Mouse (Mus musculus): ENCODE measurements around the gene Cblb. TPM values are rescaled to one million over a fixed set of nuclear protein-coding genes. Genes with fewer than 3 reads are reported as not detected.

Cblb gene
- 5.7 and 7.1 TPM in 2 replicates for polyA plus RNA-seq (2015; fragmentation: Nextera tagmentation; extraction: Ambion mirVana)

DNA sequence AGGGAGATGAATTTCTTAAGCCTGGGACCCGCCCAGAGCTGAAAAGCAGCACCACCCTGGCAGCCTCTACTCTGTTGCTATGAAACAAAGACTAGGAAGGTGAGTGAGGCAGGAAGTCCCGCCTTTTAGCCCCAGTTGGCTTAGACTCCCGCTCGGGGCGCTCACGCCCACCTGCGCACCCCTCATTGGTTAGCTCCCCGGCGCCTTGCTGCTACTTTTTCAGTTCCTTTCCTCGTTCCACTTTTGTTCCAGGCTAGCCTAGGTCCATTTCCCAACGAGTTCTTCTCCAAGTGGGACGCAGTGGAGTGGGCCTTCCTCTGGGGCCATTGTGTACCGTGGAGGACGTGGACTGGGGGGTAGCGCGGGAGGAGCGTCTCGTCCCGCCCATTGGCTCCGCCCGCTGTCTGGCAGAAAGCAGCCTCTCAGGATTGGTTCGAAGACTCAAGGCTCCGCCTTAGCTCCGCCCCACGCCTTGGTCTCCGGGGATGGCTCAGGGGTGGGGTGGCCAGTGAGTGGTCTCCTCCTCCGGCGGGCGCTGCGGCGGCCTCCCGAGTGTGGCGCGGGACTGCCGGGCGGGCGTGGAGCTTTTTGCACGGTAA is at the start of gene Cblb:
Gene Cblb (plus strand): TSS at position 135 of the 599 bp plus-strand sequence.
- H3K4me2 ChIP-seq (ENCODE audit: low read depth, low read length), result peak within 1 kb of the TSS; percentile 68
- H3K27me3 ChIP-seq (replicated peaks; ENCODE audit: control insufficient read depth, insufficient read depth, low read length), result no peaks in the 10 kb centered on the region
- peaks cover 8% of the 10 kb centered on the region for H3K4me1 ChIP-seq (ENCODE audit: control insufficient read depth, insufficient read depth, low read length)
- peak within 1 kb of the TSS; percentile 96 for H3K9ac ChIP-seq (ENCODE audit: low read depth, low read length)
- ATAC-seq, result peak; percentile 100
- H3K27ac ChIP-seq (ENCODE audit: low read length), result peak within 1 kb of the TSS; percentile 96
- no peaks in the 10 kb centered on the region for H3K36me3 ChIP-seq (ENCODE audit: control insufficient read depth, insufficient read depth, low read length)
- under 1% methylated on average over 37 of the region's 38 CpGs for WGBS
- no peaks in the 10 kb centered on the region for H3K9me3 ChIP-seq (ENCODE audit: control insufficient read depth, low read length)
- H3K4me3 ChIP-seq (ENCODE audit: low read length), result peak within 1 kb of the TSS; percentile 92

DNA sequence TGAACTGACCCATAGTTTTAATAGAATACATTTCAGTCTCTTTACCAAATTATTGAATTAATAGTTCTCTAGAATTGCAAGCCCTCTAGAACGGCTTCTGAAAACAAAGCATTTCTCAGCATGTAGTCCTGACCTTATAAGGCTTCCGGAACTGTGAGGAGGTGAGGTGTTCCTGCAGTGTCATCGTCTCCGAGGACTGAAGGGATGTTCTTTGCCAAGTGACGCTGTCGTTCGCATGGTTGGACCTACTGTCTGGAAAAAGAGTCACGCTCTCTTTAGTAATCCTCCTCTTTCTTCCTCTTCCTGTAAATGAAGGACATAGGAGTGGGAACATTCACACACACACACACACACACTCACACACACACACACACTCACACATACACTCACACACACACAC is 45.6 kb upstream of the Cblb start:
- Histone ChIP-seq H3K27me3 (replicated peaks; ENCODE audit: control insufficient read depth, insufficient read depth, low read length) (no peaks in the 10 kb centered on the region), H3K4me2 (ENCODE audit: low read depth, low read length) (no peak overlapping the region), H3K27ac (ENCODE audit: low read length) (no peak overlapping the region), H3K4me3 (ENCODE audit: low read length) (no peak overlapping the region), H3K4me1 (ENCODE audit: control insufficient read depth, insufficient read depth, low read length) (no peaks in the 10 kb centered on the region), H3K9ac (ENCODE audit: low read depth, low read length) (no peak overlapping the region), H3K9me3 (ENCODE audit: control insufficient read depth, low read length) (no peaks in the 10 kb centered on the region), H3K36me3 (ENCODE audit: control insufficient read depth, insufficient read depth, low read length) (no peaks in the 10 kb centered on the region)
- 66% methylated on average over 8 of the region's 8 CpGs for WGBS
- no peak for ATAC-seq

DNA sequence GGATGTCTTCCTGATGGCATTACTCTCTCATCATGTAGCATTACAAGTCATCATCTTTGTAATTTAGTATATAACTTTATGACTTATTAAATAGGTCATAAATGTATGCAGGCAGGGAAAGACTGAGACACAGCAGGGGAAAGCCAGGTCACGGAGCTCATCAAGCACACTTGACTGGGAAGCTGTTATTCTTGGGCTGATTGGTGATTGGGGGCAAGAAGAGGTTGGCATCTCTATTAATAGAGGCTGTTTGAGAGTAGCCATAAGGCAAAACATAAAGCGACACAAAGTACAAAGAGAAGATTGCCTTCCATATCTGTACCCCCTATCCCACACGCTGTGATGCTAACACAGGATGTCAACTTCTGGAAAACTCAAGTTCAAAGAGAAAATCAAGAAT is 44.8 kb upstream of the Cblb start:
- Histone ChIP-seq H3K9ac (ENCODE audit: low read depth, low read length) (no peak overlapping the region), H3K36me3 (ENCODE audit: control insufficient read depth, insufficient read depth, low read length) (no peaks in the 10 kb centered on the region), H3K27ac (ENCODE audit: low read length) (no peak overlapping the region), H3K4me2 (ENCODE audit: low read depth, low read length) (no peak overlapping the region), H3K4me1 (ENCODE audit: control insufficient read depth, insufficient read depth, low read length) (no peaks in the 10 kb centered on the region), H3K9me3 (ENCODE audit: control insufficient read depth, low read length) (no peaks in the 10 kb centered on the region), H3K27me3 (replicated peaks; ENCODE audit: control insufficient read depth, insufficient read depth, low read length) (no peaks in the 10 kb centered on the region), H3K4me3 (ENCODE audit: low read length) (no peak overlapping the region)
- WGBS, result 85% methylated on average over 3 of the region's 3 CpGs
- no peak for ATAC-seq

DNA sequence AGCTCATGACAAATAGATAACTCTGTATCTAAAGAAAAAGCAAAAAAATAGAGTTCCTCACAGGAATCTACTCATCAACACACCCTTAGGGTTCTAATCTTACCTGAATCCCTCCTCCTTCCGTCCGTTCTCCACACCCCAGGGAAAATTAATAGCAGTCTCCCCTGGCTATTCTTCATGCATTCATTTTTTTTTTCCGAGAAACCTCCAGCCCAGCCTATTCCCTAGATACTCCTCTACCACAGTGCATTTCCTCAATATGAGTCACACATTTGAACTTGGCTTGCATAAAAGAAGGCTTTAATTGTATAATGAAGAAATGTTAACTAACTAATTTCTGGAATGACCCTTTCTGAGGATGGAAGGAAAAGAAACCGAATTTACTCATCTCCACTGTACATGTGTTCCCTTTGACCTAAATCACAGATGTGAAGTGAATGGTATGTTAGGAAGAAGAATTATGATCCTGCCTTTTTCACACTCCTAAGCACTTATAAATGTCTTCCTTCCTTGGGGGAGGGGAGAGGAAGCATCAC is 43.9 kb upstream of the Cblb start:
- Histone ChIP-seq H3K4me3 (ENCODE audit: low read length) (no peak overlapping the region), H3K27me3 (replicated peaks; ENCODE audit: control insufficient read depth, insufficient read depth, low read length) (no peaks in the 10 kb centered on the region), H3K4me1 (ENCODE audit: control insufficient read depth, insufficient read depth, low read length) (no peaks in the 10 kb centered on the region), H3K4me2 (ENCODE audit: low read depth, low read length) (no peak overlapping the region), H3K36me3 (ENCODE audit: control insufficient read depth, insufficient read depth, low read length) (no peaks in the 10 kb centered on the region), H3K9me3 (ENCODE audit: control insufficient read depth, low read length) (no peaks in the 10 kb centered on the region), H3K9ac (ENCODE audit: low read depth, low read length) (no peak overlapping the region), H3K27ac (ENCODE audit: low read length) (no peak overlapping the region)
- WGBS, result 67% methylated on average over 4 of the region's 4 CpGs
- ATAC-seq, result no peak

DNA sequence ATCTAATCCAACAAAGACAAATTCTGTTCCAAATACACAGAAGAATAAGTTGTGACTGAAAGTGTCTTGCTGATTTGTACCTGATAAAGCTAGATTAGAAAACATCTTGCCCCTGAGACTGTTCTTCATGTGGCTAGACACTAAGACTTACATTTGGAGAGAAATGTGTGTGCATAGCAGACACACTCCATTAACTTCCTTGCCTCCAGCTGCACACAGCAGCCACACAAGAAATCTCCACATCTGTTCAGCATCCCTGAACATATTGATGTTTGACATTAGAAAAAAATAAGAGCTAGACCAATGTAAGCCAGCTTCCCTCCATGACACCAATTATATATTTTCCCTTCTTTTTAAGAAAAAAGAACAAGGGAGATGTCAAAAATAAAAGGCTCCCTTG is 43.0 kb upstream of the Cblb start:
- no peak overlapping the region for H3K4me2 ChIP-seq (ENCODE audit: low read depth, low read length)
- H3K27me3 ChIP-seq (replicated peaks; ENCODE audit: control insufficient read depth, insufficient read depth, low read length), result no peaks in the 10 kb centered on the region
- H3K36me3 ChIP-seq (ENCODE audit: control insufficient read depth, insufficient read depth, low read length), result no peaks in the 10 kb centered on the region
- no peak overlapping the region for H3K27ac ChIP-seq (ENCODE audit: low read length)
- no peak overlapping the region for H3K4me3 ChIP-seq (ENCODE audit: low read length)
- no peaks in the 10 kb centered on the region for H3K9me3 ChIP-seq (ENCODE audit: control insufficient read depth, low read length)
- H3K9ac ChIP-seq (ENCODE audit: low read depth, low read length), result no peak overlapping the region
- H3K4me1 ChIP-seq (ENCODE audit: control insufficient read depth, insufficient read depth, low read length), result no peaks in the 10 kb centered on the region
- no peak for ATAC-seq

DNA sequence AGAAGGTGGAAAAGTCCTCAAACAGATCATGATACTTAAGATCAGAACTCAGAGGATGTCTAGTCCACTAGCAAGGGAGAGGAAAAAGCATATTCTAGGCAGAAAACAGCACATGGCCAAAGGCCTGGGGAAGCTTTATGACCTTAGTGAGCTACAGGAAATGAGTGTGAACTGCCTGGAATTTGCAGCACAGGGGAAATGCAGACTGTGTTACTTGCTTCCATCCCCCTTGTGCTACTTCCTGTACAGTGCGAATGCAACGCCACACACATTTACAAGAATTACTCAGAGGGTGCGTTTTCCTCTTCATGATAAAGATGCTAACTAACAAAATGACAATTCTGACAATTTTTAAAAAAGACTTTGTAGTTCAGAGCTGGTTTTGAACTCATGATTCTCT is 41.8 kb upstream of the Cblb start:
- no peaks in the 10 kb centered on the region for H3K36me3 ChIP-seq (ENCODE audit: control insufficient read depth, insufficient read depth, low read length)
- H3K9ac ChIP-seq (ENCODE audit: low read depth, low read length), result no peak overlapping the region
- no peaks in the 10 kb centered on the region for H3K4me1 ChIP-seq (ENCODE audit: control insufficient read depth, insufficient read depth, low read length)
- no peaks in the 10 kb centered on the region for H3K27me3 ChIP-seq (replicated peaks; ENCODE audit: control insufficient read depth, insufficient read depth, low read length)
- H3K9me3 ChIP-seq (ENCODE audit: control insufficient read depth, low read length), result no peaks in the 10 kb centered on the region
- H3K4me2 ChIP-seq (ENCODE audit: low read depth, low read length), result no peak overlapping the region
- WGBS, result 75% methylated on average over 3 of the region's 3 CpGs
- no peak overlapping the region for H3K27ac ChIP-seq (ENCODE audit: low read length)
- no peak overlapping the region for H3K4me3 ChIP-seq (ENCODE audit: low read length)
- no peak for ATAC-seq

DNA sequence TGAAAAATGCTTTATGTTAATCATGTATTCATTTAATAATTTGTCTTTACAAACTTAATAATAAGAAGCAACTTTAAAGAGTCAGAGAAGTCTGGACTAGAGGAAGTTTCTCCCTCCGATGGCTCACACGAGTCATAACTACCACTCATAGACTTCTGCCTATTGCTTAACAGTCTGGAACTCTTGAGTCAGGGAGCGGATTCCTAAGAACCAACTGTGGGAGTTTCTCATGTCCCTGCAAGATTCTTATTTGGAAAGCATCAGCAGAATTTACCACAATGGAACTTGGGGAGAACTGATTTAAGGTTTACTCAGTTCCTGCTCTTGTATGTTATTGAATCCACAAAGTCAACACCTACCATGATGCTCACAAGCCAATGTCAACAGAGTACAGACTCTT is 31.0 kb upstream of the Cblb start:
- H3K9me3 ChIP-seq (ENCODE audit: control insufficient read depth, low read length), result no peaks in the 10 kb centered on the region
- H3K4me1 ChIP-seq (ENCODE audit: control insufficient read depth, insufficient read depth, low read length), result no peaks in the 10 kb centered on the region
- H3K4me2 ChIP-seq (ENCODE audit: low read depth, low read length), result no peak overlapping the region
- H3K27me3 ChIP-seq (replicated peaks; ENCODE audit: control insufficient read depth, insufficient read depth, low read length), result no peaks in the 10 kb centered on the region
- no peak overlapping the region for H3K27ac ChIP-seq (ENCODE audit: low read length)
- H3K4me3 ChIP-seq (ENCODE audit: low read length), result no peak overlapping the region
- 93% methylated on average over 3 of the region's 3 CpGs for WGBS
- H3K36me3 ChIP-seq (ENCODE audit: control insufficient read depth, insufficient read depth, low read length), result no peaks in the 10 kb centered on the region
- no peak for ATAC-seq
- H3K9ac ChIP-seq (ENCODE audit: low read depth, low read length), result no peak overlapping the region

DNA sequence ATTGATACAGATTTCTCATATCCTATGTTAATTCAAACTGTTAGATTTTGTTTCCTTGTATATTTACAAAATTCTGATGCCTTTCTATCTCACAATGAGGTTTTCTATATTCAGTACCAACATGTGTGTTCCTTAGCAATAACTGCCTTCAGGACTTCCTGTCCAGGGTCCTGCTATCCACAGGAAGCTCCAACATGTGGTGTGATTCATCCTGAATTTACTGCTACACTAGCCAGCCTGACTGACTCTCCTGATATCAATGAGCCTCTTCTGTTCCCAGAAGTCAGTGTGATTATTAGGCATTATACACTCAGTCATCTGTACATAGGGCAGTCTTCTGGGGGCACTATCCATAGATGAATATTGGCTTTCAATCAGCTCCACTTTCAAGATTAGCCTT is 30.2 kb upstream of the Cblb start:
- Histone ChIP-seq H3K27ac (ENCODE audit: low read length) (no peak overlapping the region), H3K9ac (ENCODE audit: low read depth, low read length) (no peak overlapping the region), H3K27me3 (replicated peaks; ENCODE audit: control insufficient read depth, insufficient read depth, low read length) (no peaks in the 10 kb centered on the region), H3K36me3 (ENCODE audit: control insufficient read depth, insufficient read depth, low read length) (no peaks in the 10 kb centered on the region), H3K4me3 (ENCODE audit: low read length) (no peak overlapping the region), H3K4me2 (ENCODE audit: low read depth, low read length) (no peak overlapping the region), H3K9me3 (ENCODE audit: control insufficient read depth, low read length) (no peaks in the 10 kb centered on the region), H3K4me1 (ENCODE audit: control insufficient read depth, insufficient read depth, low read length) (no peaks in the 10 kb centered on the region)
- no peak for ATAC-seq

DNA sequence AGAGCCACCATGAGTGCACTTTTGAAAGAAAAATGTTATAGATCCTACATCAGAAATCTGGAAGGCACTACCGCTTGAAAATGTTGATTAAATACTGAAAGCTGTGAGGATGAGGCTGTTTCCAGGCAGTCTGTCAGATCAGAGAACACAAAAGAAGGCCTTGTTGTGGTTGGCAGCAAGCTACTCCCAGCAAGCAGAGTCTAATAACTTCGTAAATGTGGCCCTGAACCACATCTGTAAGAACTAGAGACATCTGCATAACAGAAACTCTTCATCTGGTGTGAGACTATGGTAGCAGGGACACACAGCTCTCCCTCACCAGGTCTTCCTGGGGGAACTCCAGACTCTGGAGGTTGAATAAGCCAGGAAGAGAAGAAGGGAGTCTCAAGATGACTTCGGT is 24.0 kb upstream of the Cblb start:
- Histone ChIP-seq H3K4me3 (ENCODE audit: low read length) (no peak overlapping the region), H3K9me3 (ENCODE audit: control insufficient read depth, low read length) (no peaks in the 10 kb centered on the region), H3K9ac (ENCODE audit: low read depth, low read length) (no peak overlapping the region), H3K36me3 (ENCODE audit: control insufficient read depth, insufficient read depth, low read length) (no peaks in the 10 kb centered on the region), H3K27me3 (replicated peaks; ENCODE audit: control insufficient read depth, insufficient read depth, low read length) (no peaks in the 10 kb centered on the region), H3K4me2 (ENCODE audit: low read depth, low read length) (no peak overlapping the region), H3K27ac (ENCODE audit: low read length) (no peak overlapping the region), H3K4me1 (ENCODE audit: control insufficient read depth, insufficient read depth, low read length) (no peaks in the 10 kb centered on the region)
- WGBS, result 82% methylated on average over 3 of the region's 3 CpGs
- ATAC-seq, result no peak

DNA sequence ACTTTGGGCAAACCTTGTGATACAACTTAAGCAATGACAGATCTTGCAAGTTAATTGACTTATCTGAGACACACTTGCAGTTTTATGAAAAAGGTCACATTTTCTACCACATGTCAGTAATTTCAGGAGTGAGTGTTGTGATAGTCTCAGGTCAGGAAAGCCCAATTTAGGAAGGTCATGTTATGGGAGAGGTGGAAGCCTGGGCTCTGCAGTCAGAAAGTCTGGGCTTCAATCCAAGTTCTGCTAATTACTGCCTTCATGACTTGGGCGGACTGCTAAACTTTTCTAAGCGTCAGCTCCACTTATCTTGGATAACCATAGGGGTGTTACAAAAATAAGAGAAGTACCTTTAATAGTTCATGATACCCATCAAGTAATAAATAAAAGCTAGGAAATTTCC is 22.6 kb upstream of the Cblb start:
- Histone ChIP-seq H3K9me3 (ENCODE audit: control insufficient read depth, low read length) (no peaks in the 10 kb centered on the region), H3K27ac (ENCODE audit: low read length) (no peak overlapping the region), H3K4me2 (ENCODE audit: low read depth, low read length) (no peak overlapping the region), H3K9ac (ENCODE audit: low read depth, low read length) (no peak overlapping the region), H3K4me3 (ENCODE audit: low read length) (no peak overlapping the region), H3K36me3 (ENCODE audit: control insufficient read depth, insufficient read depth, low read length) (no peaks in the 10 kb centered on the region), H3K27me3 (replicated peaks; ENCODE audit: control insufficient read depth, insufficient read depth, low read length) (no peaks in the 10 kb centered on the region), H3K4me1 (ENCODE audit: control insufficient read depth, insufficient read depth, low read length) (no peaks in the 10 kb centered on the region)
- no peak for ATAC-seq
- WGBS, result 54% methylated on average over 2 of the region's 2 CpGs

Measured in intestine, embryonic 16.5 days (tissue).